Mouse (Mus musculus) NIH3T3 (cell line): ENCODE data around the gene Tet2.
"Not testable (repeated sequence)": the region's sequence is repeated elsewhere in the genome, so short reads cannot be mapped to it uniquely, and the experiment has no call there.

Experiments
- DNase-seq: peaks from one replicate; pipeline ENCODE4 v3.0.0-alpha.2; 2012; ENCODE audit warnings: low read depth

Gene Tet2

GRCm38 (mm10) chr3:133548613-133549012, 3.7 kb upstream of the Tet2 start:
- no peak for DNase-seq

DNA sequence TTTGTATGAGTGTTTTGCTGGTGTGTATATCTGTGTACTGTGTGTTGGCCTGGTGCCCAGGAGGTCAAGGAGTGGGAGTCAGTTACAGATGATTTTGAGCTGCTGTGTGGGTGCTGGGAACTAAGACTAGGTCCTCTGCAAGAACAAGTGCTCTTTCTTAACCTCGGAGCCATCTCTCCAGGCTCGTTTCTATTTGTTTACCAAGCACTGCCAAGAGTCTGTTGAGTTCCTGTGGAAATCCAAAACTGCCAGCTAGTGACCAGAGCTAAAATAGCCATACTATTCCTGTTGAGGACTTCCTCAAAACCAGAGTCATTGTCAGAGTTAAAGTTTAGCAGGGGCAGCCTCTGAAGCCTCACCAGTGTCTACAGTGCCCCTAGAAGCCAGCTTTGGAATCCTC, 1.9 kb upstream of the Tet2 start:
- DNase-seq: peak; percentile 10

DNA sequence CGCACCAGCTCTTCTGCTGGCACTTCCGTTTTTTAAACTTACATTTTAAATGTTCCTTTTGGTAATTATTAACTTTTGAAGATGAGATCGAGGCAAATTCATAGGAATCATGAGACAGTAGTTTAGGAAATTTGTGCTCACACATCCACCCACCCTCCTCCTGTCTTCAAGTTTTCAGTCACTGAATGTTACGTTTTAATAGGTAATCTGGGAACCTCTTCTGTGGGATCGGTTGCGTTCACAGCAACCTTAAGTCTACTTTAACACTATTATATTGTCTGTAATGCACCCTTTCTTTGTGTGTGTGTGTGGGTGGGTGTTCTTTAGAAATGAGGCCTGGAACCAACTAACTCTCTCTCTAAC, 346 bp upstream of the Tet2 start:
- DNase-seq: no peak

GRCm38 (mm10) chr3:133544131-133544550, 798 bp downstream of the Tet2 start:
- DNase-seq: peak; percentile 93

GRCm38 (mm10) chr3:133543101-133544020, 1.6 kb downstream of the Tet2 start:
- DNase-seq: peak; percentile 59

GRCm38 (mm10) chr3:133542084-133542483, 2.9 kb downstream of the Tet2 start:
- peak; percentile 40 for DNase-seq

DNA sequence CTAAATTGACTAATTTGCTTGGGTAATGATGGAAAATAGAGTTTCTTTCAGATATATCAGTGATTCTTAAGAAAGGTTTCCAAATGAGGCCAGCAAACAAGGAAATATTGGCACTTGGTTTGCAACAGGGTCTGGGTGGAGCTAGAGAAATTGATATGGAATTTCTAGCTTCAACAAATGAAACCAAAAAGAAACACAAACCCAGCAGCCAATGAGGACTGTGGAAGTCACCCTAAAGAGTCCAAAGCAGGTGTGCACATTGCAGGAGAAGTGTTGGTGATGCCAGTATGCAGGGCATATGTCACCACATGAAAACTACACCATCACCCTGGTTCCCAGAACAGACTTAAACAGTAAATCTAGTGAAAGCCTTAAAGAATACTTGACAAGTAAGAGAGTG, 3.9 kb downstream of the Tet2 start:
- no peak for DNase-seq

- DNase-seq: no peak
Measured at GRCm38 (mm10) chr3:133539991-133540390, 4.9 kb downstream of the Tet2 start.

GRCm38 (mm10) chr3:133538499-133538898, 6.4 kb downstream of the Tet2 start:
- not testable (repeated sequence) for DNase-seq

DNA sequence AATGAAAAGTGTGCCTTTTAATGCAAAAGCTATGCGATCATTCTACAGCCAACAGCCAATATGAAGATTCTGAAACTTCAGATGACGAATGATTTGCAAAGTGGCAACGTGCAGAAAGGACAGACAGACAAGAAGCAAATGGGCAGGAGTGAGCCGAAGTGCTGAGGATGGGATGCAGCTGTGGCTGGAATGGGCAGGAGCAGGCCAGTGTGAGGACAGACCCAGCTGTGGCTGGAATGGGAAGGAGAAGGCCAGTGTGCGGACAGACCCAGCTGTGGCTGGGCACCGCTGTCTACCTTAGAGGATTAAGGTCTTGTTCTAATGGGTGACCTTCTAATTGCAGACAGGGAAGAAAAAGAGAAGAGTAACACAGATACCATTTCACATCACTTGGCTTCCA, 9.3 kb downstream of the Tet2 start:
- DNase-seq: no peak

DNA sequence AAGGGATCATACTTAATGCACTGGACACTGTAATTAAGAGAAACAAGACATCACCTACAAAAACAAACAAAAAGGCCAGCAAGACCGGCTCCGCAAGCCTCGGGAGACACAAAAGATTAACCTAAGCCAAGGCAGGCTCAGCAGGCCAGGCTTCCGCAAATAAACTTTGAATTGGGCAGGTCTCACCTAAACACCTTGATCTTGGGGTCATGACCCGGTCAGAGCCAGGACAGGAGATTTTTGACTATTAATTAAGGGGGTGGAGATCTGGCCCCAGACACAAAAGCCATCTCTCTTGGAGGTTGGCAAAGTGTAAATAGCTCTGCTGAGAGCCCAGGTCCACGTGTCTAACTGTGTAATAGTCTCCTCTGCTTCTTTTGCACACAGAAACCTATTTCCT, 10.9 kb downstream of the Tet2 start:
- no peak for DNase-seq

GRCm38 (mm10) chr3:133533272-133533995, 11.5 kb downstream of the Tet2 start:
- DNase-seq: no peak

DNA sequence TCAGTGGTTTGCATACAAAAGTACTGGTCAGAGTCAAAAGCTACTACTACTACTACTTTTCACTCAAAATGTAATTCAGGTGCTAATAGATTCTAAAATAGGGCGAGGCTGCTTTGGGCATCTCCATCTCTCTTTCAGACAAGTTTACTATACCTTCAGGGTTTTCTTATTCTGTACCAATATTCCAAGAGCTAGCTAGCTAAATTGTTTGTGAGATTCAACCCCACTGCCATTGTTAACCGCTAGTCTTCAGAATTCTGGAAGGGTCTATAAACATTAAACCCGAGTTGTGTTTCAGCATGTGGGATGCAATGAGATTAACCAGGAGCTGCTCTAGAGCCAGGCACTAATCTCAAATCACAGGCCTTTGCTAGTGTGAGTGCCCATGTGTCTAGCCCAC, 12.1 kb downstream of the Tet2 start:
- no peak for DNase-seq

DNA sequence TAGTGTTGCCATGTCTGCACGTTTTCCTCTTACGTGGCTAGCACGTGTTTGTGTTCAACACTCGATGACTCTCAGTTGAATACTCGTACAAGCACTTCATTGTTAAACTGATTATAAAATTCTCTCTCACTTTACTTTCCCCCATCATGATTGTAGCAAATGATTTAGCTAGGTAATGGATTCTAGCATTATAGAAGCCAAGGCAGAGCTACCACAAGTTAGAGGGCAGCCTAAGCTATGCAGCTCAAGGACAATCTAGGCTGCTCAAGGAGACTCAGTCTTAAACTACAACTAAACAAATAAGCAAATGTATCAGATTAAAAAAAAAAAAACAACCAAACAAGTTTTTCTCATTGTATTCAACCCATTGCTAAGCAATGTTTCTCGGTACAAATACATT, 12.7 kb downstream of the Tet2 start:
- DNase-seq: no peak

DNA sequence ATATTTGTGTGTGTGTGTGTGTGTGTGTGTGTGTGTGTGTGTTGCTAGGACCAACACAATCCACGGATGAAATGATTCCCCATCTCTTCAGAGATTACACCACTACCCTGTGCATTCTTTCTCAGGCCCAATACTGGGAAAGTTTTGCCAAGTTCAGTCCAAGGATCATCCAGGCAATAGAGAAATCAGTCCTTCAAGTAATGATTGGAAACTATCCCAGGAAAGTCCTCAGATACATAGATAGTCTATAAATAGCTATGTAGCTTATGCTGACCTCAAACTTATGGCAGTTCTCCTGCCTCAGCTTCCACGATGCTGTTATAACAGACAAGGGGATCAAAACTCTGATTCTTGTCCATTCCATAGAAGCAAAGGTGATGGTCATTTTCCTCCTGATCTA, 13.8 kb downstream of the Tet2 start:
- no peak for DNase-seq

DNA sequence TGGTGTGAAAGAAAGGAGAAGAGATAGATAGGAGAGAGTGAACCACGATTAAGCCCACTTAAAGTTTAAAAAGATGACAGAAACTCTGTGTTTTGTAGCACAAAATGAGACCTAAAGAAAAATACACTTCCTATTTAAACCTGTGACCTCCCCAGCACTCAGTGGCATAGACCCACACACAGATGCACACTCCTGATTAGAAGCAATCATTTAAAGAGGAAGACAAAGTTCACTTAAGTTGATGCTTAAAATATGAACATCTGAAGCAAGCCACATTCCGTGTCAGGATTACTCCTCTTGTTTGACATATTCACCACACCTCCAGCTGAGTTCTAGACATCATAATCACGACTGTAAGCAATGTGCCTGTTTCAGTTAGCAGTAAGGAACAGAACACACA, 14.3 kb downstream of the Tet2 start:
- no peak for DNase-seq

- no peak for DNase-seq
Measured at GRCm38 (mm10) chr3:133526119-133526723, 18.7 kb downstream of the Tet2 start.

DNA sequence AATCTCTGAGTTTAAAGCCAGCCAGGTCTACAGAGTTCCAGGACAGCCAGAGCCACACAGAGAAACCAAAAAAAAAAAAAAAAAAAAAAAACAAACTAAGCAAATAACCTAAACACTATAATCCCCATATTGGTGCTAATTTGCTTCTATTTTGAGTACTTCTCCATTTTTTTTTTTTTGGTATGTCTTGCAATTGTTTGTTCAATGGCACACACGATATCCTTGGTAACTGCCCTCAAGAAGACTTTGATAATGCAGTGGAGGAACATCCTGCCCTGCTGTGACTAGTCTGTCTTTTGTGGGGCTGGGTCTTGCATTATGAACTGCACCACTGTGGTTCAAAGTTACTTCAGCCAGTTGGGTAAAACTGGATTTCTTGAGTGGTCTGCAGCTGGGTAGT, 19.4 kb downstream of the Tet2 start:
- DNase-seq: no peak

- DNase-seq: no peak
Measured at GRCm38 (mm10) chr3:133524341-133525050, 20.4 kb downstream of the Tet2 start.

GRCm38 (mm10) chr3:133523191-133523590, 21.7 kb downstream of the Tet2 start:
- no peak for DNase-seq

- no peak for DNase-seq
Measured at GRCm38 (mm10) chr3:133522289-133522688, 22.6 kb downstream of the Tet2 start.

- DNase-seq: no peak
Measured at GRCm38 (mm10) chr3:133518801-133519200, 26.1 kb downstream of the Tet2 start.
